8 mouse cellular contexts compared by ENCODE assay signal in the genomic region with DNA sequence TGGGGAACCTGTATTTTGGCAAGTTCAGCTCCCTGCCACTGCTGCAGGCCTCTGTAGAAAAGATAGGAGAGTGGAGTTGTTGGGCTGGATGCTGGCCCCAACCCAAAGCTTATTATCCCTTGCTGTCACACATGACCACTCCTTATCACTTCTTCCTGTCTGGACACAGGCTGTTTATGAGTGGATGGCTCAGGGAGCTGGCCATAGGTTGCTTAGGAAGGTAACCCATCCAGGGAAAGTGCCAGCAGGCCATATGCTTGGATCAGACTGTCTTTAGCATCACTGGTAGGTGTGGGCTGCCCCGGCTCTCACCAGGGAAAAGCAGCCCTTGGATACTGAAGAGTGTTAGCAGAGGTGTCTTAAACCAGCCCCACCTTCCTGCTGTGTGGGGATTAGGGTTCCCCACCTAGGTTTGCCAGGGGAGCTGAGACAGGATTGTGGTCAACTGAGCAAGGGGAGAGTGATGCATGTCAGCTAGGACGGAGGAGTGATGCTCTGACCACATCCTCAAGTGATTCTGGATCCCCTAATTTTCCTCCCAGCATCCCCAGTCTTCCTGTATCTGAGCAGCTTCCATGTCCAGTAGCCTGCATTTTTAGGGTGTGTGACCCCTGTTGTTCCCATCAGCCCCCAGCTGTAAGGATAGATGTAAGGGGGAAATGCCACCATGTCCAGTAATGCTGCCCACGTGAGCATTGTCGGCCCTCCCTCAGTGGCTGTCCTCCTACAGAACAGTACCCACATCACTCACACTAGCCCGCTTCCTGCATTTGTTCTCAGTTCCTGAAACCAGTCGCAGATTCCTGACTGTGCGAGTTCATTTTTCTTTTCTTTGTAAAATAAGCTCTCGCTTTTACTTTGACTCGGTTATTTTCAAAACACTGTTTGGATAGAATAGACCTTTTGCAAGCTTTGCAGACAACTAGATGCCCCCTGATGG.
DNase-seq lines count a peak whose midpoint lies in the region.

No protein-coding gene starts in this region.

- peak; percentile 55 for DNase-seq in cerebellum, adult 11-12 months
- no peak for DNase-seq in cerebellum, adult 9-10 months
- peak; percentile 3 for DNase-seq in layer of hippocampus, adult 11-12 months (ENCODE audit: low spot score)
- no peak for DNase-seq in layer of hippocampus, adult 18-20 months (ENCODE audit: low spot score in 2 of 2)
- DNase-seq in heart, postnatal 4 days, result peak; percentile 28
- peak; percentile 37 to 48 for DNase-seq in monocyte, adult 2 months (ENCODE audit: low read depth in 1 of 2, low spot score in 2 of 2)
- DNase-seq in yolk sac, embryonic 10.5 days (ENCODE audit: low spot score), result no peak
- no peak for DNase-seq in left cerebral cortex, adult 18-20 months (ENCODE audit: low spot score in 2 of 2)

Comparison
In these comparisons a context has a peak if more than half of its experiments do, and no peak if none do; other contexts are left out.
1. DNase-seq: peak in cerebellum, adult 11-12 months (single experiment), layer of hippocampus, adult 11-12 months (single experiment), heart, postnatal 4 days (single experiment) and monocyte, adult 2 months (2 of 2); none in cerebellum, adult 9-10 months (single experiment), layer of hippocampus, adult 18-20 months (0 of 2), yolk sac, embryonic 10.5 days (single experiment) and left cerebral cortex, adult 18-20 months (0 of 2).